Mouse (Mus musculus) Patski (cell line): ENCODE measurements around the gene Ptrhd1. TPM values are rescaled to one million over a fixed set of nuclear protein-coding genes. Genes with fewer than 3 reads are reported as not detected.

ENCODE experiments used
- ATAC-seq: fragments of 100-300 bp; one replicate; pipeline ENCODE4 v1.8.0; 2021
- CTCF ChIA-PET: fragments of 350-600 bp; sonication (Branson Sonifier 250); formaldehyde crosslinking; loops from one replicate; lab custom pipeline; 2022; ENCODE audit warnings: inconsistent platforms; lab: Charles Lee
- POLR2A ChIA-PET: fragments of 350-600 bp; sonication (Branson Sonifier 250); formaldehyde crosslinking; loops from one replicate; lab custom pipeline; 2022; ENCODE audit warnings: antibody characterized with exemption, inconsistent platforms; lab: Charles Lee
- DNase-seq: peaks from one replicate; pipeline ENCODE4 v3.0.0-alpha.2; 2011; ENCODE audit warnings: low read depth, low spot score
- H3K27me3 ChIP-seq: fragments of 371-371 bp; one replicate; pipeline ENCODE4 v1.5.1; 2021
- CTCF ChIP-seq: fragments of 100-300 bp; IDR thresholded peaks from one replicate; pipeline ENCODE4 v1.5.1; 2021
- in situ Hi-C: fragments of 300-500 bp; cut with MboI; formaldehyde crosslinking; loops from 3 replicates; pipeline ENCODE4 v1.11.1; 2018; ENCODE audit warnings: low pct_unique_long_range_greater_than_20kb, mixed read lengths
- polyA plus RNA-seq: library from polyadenylated mRNA; unstranded; gene quantifications from one replicate; pipeline ENCODE4 v1.2.3, GENCODE M21; 2021

The Ptrhd1 gene
- 5.9 TPM for polyA plus RNA-seq

- ATAC-seq (peak; percentile 95), DNase-seq (peak; percentile 77)
- in situ Hi-C loops: no loop called here
- POLR2A ChIA-PET: no interaction called here
- no peak for TF ChIP-seq CTCF
- H3K27me3 ChIP-seq: no peaks in the 10 kb centered on the region
- CTCF ChIA-PET: interaction anchor here (1.5 kb wide), 1 partner anchor 22 kb away, joined by 4 read pairs; no protein-coding TSS in a partner anchor
Observed at GRCm38 (mm10) chr12:4233572-4234508, at the start of gene Ptrhd1, which contains the start of gene Cenpo. Gene Ptrhd1 (plus strand): TSS chr12:4234027. Gene Cenpo (minus strand): TSS chr12:4234294.

- ChIA-PET POLR2A (no interaction called here), CTCF (no interaction called here)
- in situ Hi-C loops: no loop called here
- ATAC-seq (no peak), DNase-seq (no peak)
- no peak for TF ChIP-seq CTCF
- no peaks in the 10 kb centered on the region for H3K27me3 ChIP-seq
Observed at GRCm38 (mm10) chr12:4184648-4185047, 49.2 kb upstream of the Ptrhd1 start.

- in situ Hi-C loops: no loop called here
- CTCF ChIA-PET: no interaction called here
- DNase-seq (peak; percentile 58), ATAC-seq (peak; percentile 75)
- POLR2A ChIA-PET: no interaction called here
- no peaks in the 10 kb centered on the region for H3K27me3 ChIP-seq
- no peak for TF ChIP-seq CTCF
Observed at GRCm38 (mm10) chr12:4188171-4189059, 45.4 kb upstream of the Ptrhd1 start.

- H3K27me3 ChIP-seq: no peaks in the 10 kb centered on the region
- CTCF ChIA-PET: no interaction called here
- no peak for ATAC-seq
- no peak for TF ChIP-seq CTCF
- DNase-seq: no peak
- in situ Hi-C loops: no loop called here
- POLR2A ChIA-PET: no interaction called here
Observed at GRCm38 (mm10) chr12:4189060-4189447, 44.8 kb upstream of the Ptrhd1 start.

GRCm38 (mm10) chr12:4192514-4192913 is 41.3 kb upstream of the Ptrhd1 start:
- in situ Hi-C loops: no loop called here
- DNase-seq: no peak
- ATAC-seq: peak; percentile 44
- ChIA-PET POLR2A (no interaction called here), CTCF (interaction anchor here (1.0 to 2.8 kb wide), 3 partner anchors 11 to 84 kb away, joined by 3 to 14 read pairs (median 5); no protein-coding TSS in a partner anchor)
- no peaks in the 10 kb centered on the region for H3K27me3 ChIP-seq
- TF ChIP-seq CTCF: no peak

GRCm38 (mm10) chr12:4193025-4193740 is 40.6 kb upstream of the Ptrhd1 start:
- no peak for TF ChIP-seq CTCF
- CTCF ChIA-PET: interaction anchor here (1.0 to 2.8 kb wide), 3 partner anchors 10 to 85 kb away, joined by 3 to 14 read pairs (median 5); no protein-coding TSS in a partner anchor
- DNase-seq (no peak), ATAC-seq (no peak)
- no peaks in the 10 kb centered on the region for H3K27me3 ChIP-seq
- in situ Hi-C loops: no loop called here
- POLR2A ChIA-PET: no interaction called here

- ATAC-seq: no peak
Observed at GRCm38 (mm10) chr12:4194643-4195042, 39.2 kb upstream of the Ptrhd1 start.

GRCm38 (mm10) chr12:4198702-4199101 is 35.1 kb upstream of the Ptrhd1 start:
- DNase-seq: peak; percentile 28
- ChIA-PET POLR2A (no interaction called here), CTCF (interaction anchor here (2.2 kb wide), 1 partner anchor 10 kb away, joined by 7 read pairs; no protein-coding TSS in a partner anchor)
- peak; percentile 77 for ATAC-seq
- no peaks in the 10 kb centered on the region for H3K27me3 ChIP-seq
- no peak for TF ChIP-seq CTCF
- in situ Hi-C loops: no loop called here

More at GRCm38 (mm10) chr12:4194643-4195042, 39.2 kb upstream of the Ptrhd1 start:
- no peak for TF ChIP-seq CTCF
- ChIA-PET CTCF (no interaction called here), POLR2A (no interaction called here)
- H3K27me3 ChIP-seq: no peaks in the 10 kb centered on the region
- DNase-seq: no peak
- in situ Hi-C loops: no loop called here

- CTCF ChIA-PET: interaction anchor here (2.2 kb wide), 1 partner anchor 10 kb away, joined by 7 read pairs; no protein-coding TSS in a partner anchor
- DNase-seq (no peak), ATAC-seq (no peak)
- POLR2A ChIA-PET: no interaction called here
- TF ChIP-seq CTCF: no peak
- in situ Hi-C loops: no loop called here
- H3K27me3 ChIP-seq: no peaks in the 10 kb centered on the region
Observed at GRCm38 (mm10) chr12:4199271-4199670, 34.6 kb upstream of the Ptrhd1 start.
